Mouse (Mus musculus): ENCODE data around the gene Lpar5. TPM values are rescaled to one million over a fixed set of nuclear protein-coding genes. Genes with fewer than 3 reads are reported as not detected.
"Not testable (repeated sequence)": the region's sequence is repeated elsewhere in the genome, so short reads cannot be mapped to it uniquely, and the experiment has no call there.

Gene Lpar5
- polyA plus RNA-seq, 1 experiment = 1.0 TPM

GRCm38 (mm10) chr6:125061493-125061892 is 6.2 kb upstream of the Lpar5 start:
- TF ChIP-seq POLR2A (IDR thresholded peaks at IDR 0.05; ENCODE audit: borderline replicate concordance, extremely low read depth, insufficient read depth, insufficient read length, poor library complexity, severe bottlenecking) = no peak
- TF ChIP-seq CTCF (IDR thresholded peaks at IDR 0.05; ENCODE audit: borderline replicate concordance, extremely low read depth, insufficient read depth, insufficient read length) = no peak
- DNase-seq (ENCODE audit: low read depth) = peak; percentile 27

GRCm38 (mm10) chr6:125062511-125062910 is 5.2 kb upstream of the Lpar5 start:
- no peak for DNase-seq (ENCODE audit: low read depth)
- no peak for TF ChIP-seq POLR2A (IDR thresholded peaks at IDR 0.05; ENCODE audit: borderline replicate concordance, extremely low read depth, insufficient read depth, insufficient read length, poor library complexity, severe bottlenecking)
- TF ChIP-seq CTCF (IDR thresholded peaks at IDR 0.05; ENCODE audit: borderline replicate concordance, extremely low read depth, insufficient read depth, insufficient read length) = no peak

GRCm38 (mm10) chr6:125063906-125064305 is 3.8 kb upstream of the Lpar5 start:
- no peak for DNase-seq (ENCODE audit: low read depth)
- TF ChIP-seq POLR2A (IDR thresholded peaks at IDR 0.05; ENCODE audit: borderline replicate concordance, extremely low read depth, insufficient read depth, insufficient read length, poor library complexity, severe bottlenecking) (no peak), CTCF (IDR thresholded peaks at IDR 0.05; ENCODE audit: borderline replicate concordance, extremely low read depth, insufficient read depth, insufficient read length) (no peak)

GRCm38 (mm10) chr6:125065223-125065622 is 2.5 kb upstream of the Lpar5 start:
- DNase-seq (ENCODE audit: low read depth) = not testable (repeated sequence)

GRCm38 (mm10) chr6:125071170-125071895 is 3.6 kb downstream of the Lpar5 start:
- peak; percentile 91 for DNase-seq (ENCODE audit: low read depth)
- TF ChIP-seq CTCF (IDR thresholded peaks at IDR 0.05; ENCODE audit: borderline replicate concordance, extremely low read depth, insufficient read depth, insufficient read length) (no peak), POLR2A (IDR thresholded peaks at IDR 0.05; ENCODE audit: borderline replicate concordance, extremely low read depth, insufficient read depth, insufficient read length, poor library complexity, severe bottlenecking) (no peak)

- TF ChIP-seq CTCF (IDR thresholded peaks at IDR 0.05; ENCODE audit: borderline replicate concordance, extremely low read depth, insufficient read depth, insufficient read length) = no peak
- TF ChIP-seq POLR2A (IDR thresholded peaks at IDR 0.05; ENCODE audit: borderline replicate concordance, extremely low read depth, insufficient read depth, insufficient read length, poor library complexity, severe bottlenecking) = no peak
- peak; percentile 97 for DNase-seq (ENCODE audit: low read depth)
Observed at GRCm38 (mm10) chr6:125071896-125072279, 4.2 kb downstream of the Lpar5 start.

GRCm38 (mm10) chr6:125073825-125074224 is 6.1 kb downstream of the Lpar5 start:
- DNase-seq (ENCODE audit: low read depth) = no peak
- no peak for TF ChIP-seq CTCF (IDR thresholded peaks at IDR 0.05; ENCODE audit: borderline replicate concordance, extremely low read depth, insufficient read depth, insufficient read length)

- DNase-seq (ENCODE audit: low read depth) = no peak
- TF ChIP-seq CTCF (IDR thresholded peaks at IDR 0.05; ENCODE audit: borderline replicate concordance, extremely low read depth, insufficient read depth, insufficient read length) (no peak), POLR2A (IDR thresholded peaks at IDR 0.05; ENCODE audit: borderline replicate concordance, extremely low read depth, insufficient read depth, insufficient read length, poor library complexity, severe bottlenecking) (no peak)
Observed at GRCm38 (mm10) chr6:125081394-125081793, 13.7 kb downstream of the Lpar5 start.

- TF ChIP-seq POLR2A (IDR thresholded peaks at IDR 0.05; ENCODE audit: borderline replicate concordance, extremely low read depth, insufficient read depth, insufficient read length, poor library complexity, severe bottlenecking) (peak; percentile 68; the same call in 1 of the 2 replicates), CTCF (IDR thresholded peaks at IDR 0.05; ENCODE audit: borderline replicate concordance, extremely low read depth, insufficient read depth, insufficient read length) (peak; percentile 96)
- DNase-seq (ENCODE audit: low read depth) = peak; percentile 98
Observed at GRCm38 (mm10) chr6:125081797-125082560, 14.3 kb downstream of the Lpar5 start.

- TF ChIP-seq POLR2A (IDR thresholded peaks at IDR 0.05; ENCODE audit: borderline replicate concordance, extremely low read depth, insufficient read depth, insufficient read length, poor library complexity, severe bottlenecking) = no peak
- TF ChIP-seq CTCF (IDR thresholded peaks at IDR 0.05; ENCODE audit: borderline replicate concordance, extremely low read depth, insufficient read depth, insufficient read length) = no peak
- DNase-seq (ENCODE audit: low read depth) = no peak
Observed at GRCm38 (mm10) chr6:125082801-125083386, 15.2 kb downstream of the Lpar5 start.

- DNase-seq (ENCODE audit: low read depth) = peak; percentile 90
- no peak for TF ChIP-seq POLR2A (IDR thresholded peaks at IDR 0.05; ENCODE audit: borderline replicate concordance, extremely low read depth, insufficient read depth, insufficient read length, poor library complexity, severe bottlenecking)
- TF ChIP-seq CTCF (IDR thresholded peaks at IDR 0.05; ENCODE audit: borderline replicate concordance, extremely low read depth, insufficient read depth, insufficient read length) = peak; percentile 83; the same call in 1 of the 2 replicates
Observed at GRCm38 (mm10) chr6:125084424-125084823, 16.7 kb downstream of the Lpar5 start.

- DNase-seq (ENCODE audit: low read depth) = no peak
- TF ChIP-seq POLR2A (IDR thresholded peaks at IDR 0.05; ENCODE audit: borderline replicate concordance, extremely low read depth, insufficient read depth, insufficient read length, poor library complexity, severe bottlenecking) (no peak), CTCF (IDR thresholded peaks at IDR 0.05; ENCODE audit: borderline replicate concordance, extremely low read depth, insufficient read depth, insufficient read length) (no peak)
Observed at GRCm38 (mm10) chr6:125087937-125088336, 20.2 kb downstream of the Lpar5 start.
